Mouse (Mus musculus): ENCODE data around the gene Gm37240. TPM values are rescaled to one million over a fixed set of nuclear protein-coding genes. Genes with fewer than 3 reads are reported as not detected.
A peak's percentile ranks its signal among the peaks of the same experiment; 100 is the strongest.

The Gm37240 gene
- polyA plus RNA-seq, 1 experiment from 2014 or later = 1.1 TPM

- H3K4me3 ChIP-seq (ENCODE audit: low read depth, low read length) = no peak overlapping the region
- ATAC-seq (no peak), DNase-seq (ENCODE audit: low spot score) (peak; percentile 1)
- no peaks in the 10 kb centered on the region for H3K4me1 ChIP-seq (ENCODE audit: control insufficient read depth, insufficient read depth, low read length)
- WGBS = 83% methylated on average over 9 of the region's 9 CpGs
- H3K9me3 ChIP-seq (replicated peaks; ENCODE audit: control insufficient read depth, low read length) = no peaks in the 10 kb centered on the region
- no peaks in the 10 kb centered on the region for H3K36me3 ChIP-seq (ENCODE audit: control insufficient read depth, insufficient read depth, low read length)
- no peak overlapping the region for H3K4me2 ChIP-seq (ENCODE audit: low read length)
- H3K27ac ChIP-seq (ENCODE audit: low read depth, low read length) = no peak overlapping the region
- no peak overlapping the region for H3K9ac ChIP-seq (ENCODE audit: low read length)
- no peaks in the 10 kb centered on the region for H3K27me3 ChIP-seq (replicated peaks; ENCODE audit: control insufficient read depth, insufficient read depth, low read length)
Observed at GRCm38 (mm10) chr3:84917903-84918679, 969.2 kb downstream of the Gm37240 start.

- Histone ChIP-seq H3K4me2 (ENCODE audit: low read length) (no peak overlapping the region), H3K27me3 (replicated peaks; ENCODE audit: control insufficient read depth, insufficient read depth, low read length) (no peaks in the 10 kb centered on the region), H3K4me1 (ENCODE audit: control insufficient read depth, insufficient read depth, low read length) (no peaks in the 10 kb centered on the region), H3K27ac (ENCODE audit: low read depth, low read length) (no peak overlapping the region), H3K36me3 (ENCODE audit: control insufficient read depth, insufficient read depth, low read length) (no peaks in the 10 kb centered on the region), H3K4me3 (ENCODE audit: low read depth, low read length) (no peak overlapping the region), H3K9ac (ENCODE audit: low read length) (no peak overlapping the region), H3K9me3 (replicated peaks; ENCODE audit: control insufficient read depth, low read length) (no peaks in the 10 kb centered on the region)
- ATAC-seq (no peak), DNase-seq (ENCODE audit: low spot score) (peak; percentile 50)
- WGBS = 47% methylated on average over 1 of the region's 1 CpGs
Observed at GRCm38 (mm10) chr3:84914284-84914683, 973.0 kb downstream of the Gm37240 start.

- Histone ChIP-seq H3K9me3 (replicated peaks; ENCODE audit: control insufficient read depth, low read length) (no peaks in the 10 kb centered on the region), H3K27ac (ENCODE audit: low read depth, low read length) (no peak overlapping the region), H3K4me3 (ENCODE audit: low read depth, low read length) (no peak overlapping the region), H3K27me3 (replicated peaks; ENCODE audit: control insufficient read depth, insufficient read depth, low read length) (no peaks in the 10 kb centered on the region), H3K4me2 (ENCODE audit: low read length) (no peak overlapping the region), H3K9ac (ENCODE audit: low read length) (no peak overlapping the region), H3K36me3 (ENCODE audit: control insufficient read depth, insufficient read depth, low read length) (0 out of 2 replicates have a peak, but pooled peaks cover 3% of the 10 kb centered on the region), H3K4me1 (ENCODE audit: control insufficient read depth, insufficient read depth, low read length) (no peaks in the 10 kb centered on the region)
- ATAC-seq (no peak), DNase-seq (ENCODE audit: low spot score) (peak; percentile 64)
- 26% methylated on average over 1 of the region's 1 CpGs for WGBS
Observed at GRCm38 (mm10) chr3:84906528-84906927, 980.8 kb downstream of the Gm37240 start.

- Histone ChIP-seq H3K4me1 (ENCODE audit: control insufficient read depth, insufficient read depth, low read length) (no peaks in the 10 kb centered on the region), H3K36me3 (ENCODE audit: control insufficient read depth, insufficient read depth, low read length) (no peaks in the 10 kb centered on the region), H3K27ac (ENCODE audit: low read depth, low read length) (no peak overlapping the region), H3K27me3 (replicated peaks; ENCODE audit: control insufficient read depth, insufficient read depth, low read length) (no peaks in the 10 kb centered on the region), H3K9ac (ENCODE audit: low read length) (no peak overlapping the region), H3K9me3 (replicated peaks; ENCODE audit: control insufficient read depth, low read length) (no peaks in the 10 kb centered on the region), H3K4me2 (ENCODE audit: low read length) (no peak overlapping the region), H3K4me3 (ENCODE audit: low read depth, low read length) (no peak overlapping the region)
- ATAC-seq = no peak
- DNase-seq (ENCODE audit: low spot score) = no peak
- 94% methylated on average over 8 of the region's 8 CpGs for WGBS
Observed at GRCm38 (mm10) chr3:84897952-84898351, 989.4 kb downstream of the Gm37240 start.

GRCm38 (mm10) chr3:84890983-84891382 is 996.3 kb downstream of the Gm37240 start:
- Histone ChIP-seq H3K9me3 (replicated peaks; ENCODE audit: control insufficient read depth, low read length) (no peaks in the 10 kb centered on the region), H3K36me3 (ENCODE audit: control insufficient read depth, insufficient read depth, low read length) (no peaks in the 10 kb centered on the region), H3K9ac (ENCODE audit: low read length) (no peak overlapping the region), H3K4me1 (ENCODE audit: control insufficient read depth, insufficient read depth, low read length) (no peaks in the 10 kb centered on the region), H3K27me3 (replicated peaks; ENCODE audit: control insufficient read depth, insufficient read depth, low read length) (no peaks in the 10 kb centered on the region), H3K27ac (ENCODE audit: low read depth, low read length) (no peak overlapping the region), H3K4me3 (ENCODE audit: low read depth, low read length) (no peak overlapping the region), H3K4me2 (ENCODE audit: low read length) (no peak overlapping the region)
- DNase-seq (ENCODE audit: low spot score) (no peak), ATAC-seq (no peak)
- WGBS = 94% methylated on average over 5 of the region's 5 CpGs

GRCm38 (mm10) chr3:84889648-84890047 is 997.7 kb downstream of the Gm37240 start:
- 84% methylated on average over 1 of the region's 1 CpGs for WGBS
- H3K4me1 ChIP-seq (ENCODE audit: control insufficient read depth, insufficient read depth, low read length) = no peaks in the 10 kb centered on the region
- H3K4me2 ChIP-seq (ENCODE audit: low read length) = no peak overlapping the region
- ATAC-seq (no peak), DNase-seq (ENCODE audit: low spot score) (peak; percentile 60)
- H3K27me3 ChIP-seq (replicated peaks; ENCODE audit: control insufficient read depth, insufficient read depth, low read length) = no peaks in the 10 kb centered on the region
- no peak overlapping the region for H3K9ac ChIP-seq (ENCODE audit: low read length)
- H3K4me3 ChIP-seq (ENCODE audit: low read depth, low read length) = no peak overlapping the region
- no peaks in the 10 kb centered on the region for H3K9me3 ChIP-seq (replicated peaks; ENCODE audit: control insufficient read depth, low read length)
- no peak overlapping the region for H3K27ac ChIP-seq (ENCODE audit: low read depth, low read length)
- H3K36me3 ChIP-seq (ENCODE audit: control insufficient read depth, insufficient read depth, low read length) = no peaks in the 10 kb centered on the region

GRCm38 (mm10) chr3:84883817-84884483 is 1003.4 kb downstream of the Gm37240 start:
- WGBS = 79% methylated on average over 11 of the region's 11 CpGs
- Histone ChIP-seq H3K9ac (ENCODE audit: low read length) (no peak overlapping the region), H3K27me3 (replicated peaks; ENCODE audit: control insufficient read depth, insufficient read depth, low read length) (no peaks in the 10 kb centered on the region), H3K9me3 (replicated peaks; ENCODE audit: control insufficient read depth, low read length) (no peaks in the 10 kb centered on the region), H3K4me3 (ENCODE audit: low read depth, low read length) (no peak overlapping the region), H3K36me3 (ENCODE audit: control insufficient read depth, insufficient read depth, low read length) (no peaks in the 10 kb centered on the region), H3K4me1 (ENCODE audit: control insufficient read depth, insufficient read depth, low read length) (no peaks in the 10 kb centered on the region), H3K27ac (ENCODE audit: low read depth, low read length) (no peak overlapping the region), H3K4me2 (ENCODE audit: low read length) (no peak overlapping the region)
- ATAC-seq = no peak
- DNase-seq (ENCODE audit: low spot score) = no peak

GRCm38 (mm10) chr3:84876211-84876610 is 1011.1 kb downstream of the Gm37240 start:
- no peaks in the 10 kb centered on the region for H3K4me1 ChIP-seq (ENCODE audit: control insufficient read depth, insufficient read depth, low read length)
- ATAC-seq (no peak), DNase-seq (ENCODE audit: low spot score) (no peak)
- H3K36me3 ChIP-seq (ENCODE audit: control insufficient read depth, insufficient read depth, low read length) = no peaks in the 10 kb centered on the region
- no peaks in the 10 kb centered on the region for H3K9me3 ChIP-seq (replicated peaks; ENCODE audit: control insufficient read depth, low read length)
- no peak overlapping the region for H3K4me3 ChIP-seq (ENCODE audit: low read depth, low read length)
- H3K9ac ChIP-seq (ENCODE audit: low read length) = no peak overlapping the region
- no peak overlapping the region for H3K27ac ChIP-seq (ENCODE audit: low read depth, low read length)
- 88% methylated on average over 4 of the region's 4 CpGs for WGBS
- H3K27me3 ChIP-seq (replicated peaks; ENCODE audit: control insufficient read depth, insufficient read depth, low read length) = no peaks in the 10 kb centered on the region
- H3K4me2 ChIP-seq (ENCODE audit: low read length) = no peak overlapping the region

- WGBS = 84% methylated on average over 9 of the region's 9 CpGs
- H3K9ac ChIP-seq (ENCODE audit: low read length) = no peak overlapping the region
- no peaks in the 10 kb centered on the region for H3K27me3 ChIP-seq (replicated peaks; ENCODE audit: control insufficient read depth, insufficient read depth, low read length)
- no peak overlapping the region for H3K4me2 ChIP-seq (ENCODE audit: low read length)
- H3K27ac ChIP-seq (ENCODE audit: low read depth, low read length) = no peak overlapping the region
- H3K4me3 ChIP-seq (ENCODE audit: low read depth, low read length) = no peak overlapping the region
- ATAC-seq = no peak
- H3K4me1 ChIP-seq (ENCODE audit: control insufficient read depth, insufficient read depth, low read length) = no peaks in the 10 kb centered on the region
- no peak for DNase-seq (ENCODE audit: low spot score)
- H3K36me3 ChIP-seq (ENCODE audit: control insufficient read depth, insufficient read depth, low read length) = no peaks in the 10 kb centered on the region
- H3K9me3 ChIP-seq (replicated peaks; ENCODE audit: control insufficient read depth, low read length) = no peaks in the 10 kb centered on the region
Observed at GRCm38 (mm10) chr3:84875306-84875705, 1012.0 kb downstream of the Gm37240 start.
